Mouse (Mus musculus): ENCODE results near the gene Fam170b. TPM values are rescaled to one million over a fixed set of nuclear protein-coding genes. Genes with fewer than 3 reads are reported as not detected.

Gene Fam170b
- total and polyA plus RNA-seq, 3 experiments = not detected

GRCm38 (mm10) chr14:32784748-32785134 is 49.0 kb upstream of the Fam170b start (continued):
- TF ChIP-seq BHLHE40 (IDR thresholded peaks at IDR 0.05; ENCODE audit: borderline replicate concordance, low read depth, low read length) = no peak

DNA sequence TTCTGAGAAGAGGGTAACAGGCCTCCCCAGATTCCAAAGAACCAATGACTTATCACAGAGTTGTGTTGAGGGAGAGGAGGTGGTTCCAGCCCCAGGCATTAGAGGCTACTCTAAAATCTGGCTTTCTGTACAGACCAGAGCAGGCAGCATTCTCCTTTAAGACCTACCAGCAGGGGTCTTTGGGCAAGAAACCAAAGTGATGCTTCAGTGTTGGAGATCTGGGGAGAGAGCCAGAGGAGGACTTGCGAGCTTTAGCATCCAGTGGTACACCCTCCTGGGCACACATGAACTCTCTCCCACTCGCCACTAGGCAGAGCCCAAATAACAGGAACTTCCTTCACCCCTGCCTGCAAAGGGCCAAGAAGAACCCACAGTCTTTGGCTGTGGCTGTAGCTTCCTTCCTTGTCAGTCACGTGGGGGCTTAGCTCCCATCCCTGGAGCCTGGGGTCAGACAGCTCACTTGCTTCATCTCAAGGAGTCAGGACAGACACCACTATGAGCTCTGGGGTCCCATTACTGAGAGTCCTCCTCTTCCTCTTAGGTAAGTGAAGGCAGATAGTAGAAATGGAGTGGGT is 48.1 kb upstream of the Fam170b start, which contains the start of gene Tmem273:
Gene Tmem273 (plus strand): TSS at position 408 of the 575 bp plus-strand sequence.
- no peak within 1 kb of the TSS for H3K27ac ChIP-seq (ENCODE audit: control insufficient read depth, low read depth, low read length)
- H3K36me3 ChIP-seq (ENCODE audit: control insufficient read depth in 1 of 2, insufficient read depth in 2 of 2, low read length in 2 of 2) = no peaks in the 10 kb centered on the region
- no peaks in the 10 kb centered on the region for H3K79me2 ChIP-seq (ENCODE audit: control insufficient read depth, insufficient read depth, low read length, poor library complexity)
- H3K4me1 ChIP-seq (ENCODE audit: control insufficient read depth in 1 of 2, insufficient read depth in 2 of 2, low read length in 2 of 2) = no peaks in the 10 kb centered on the region
- H3K9ac ChIP-seq (ENCODE audit: control insufficient read depth, low read depth, low read length, poor library complexity, severe bottlenecking) = no peak within 1 kb of the TSS
- H3K27me3 ChIP-seq (ENCODE audit: control insufficient read depth in 1 of 2, insufficient read depth in 2 of 2, low read length in 2 of 2) = no peaks in the 10 kb centered on the region
- H3K9me3 ChIP-seq (replicated peaks; ENCODE audit: insufficient read depth, low read length) = no peaks in the 10 kb centered on the region
- no peak within 1 kb of the TSS for H3K4me3 ChIP-seq (ENCODE audit: control insufficient read depth in 1 of 2, insufficient read depth in 1 of 2, low read depth in 2 of 2, low read length in 2 of 2)
- TF ChIP-seq ZC3H11A (IDR thresholded peaks at IDR 0.05; ENCODE audit: low read depth, low read length) (no peak), RAD21 (IDR thresholded peaks at IDR 0.05; ENCODE audit: low read depth, low read length) (no peak), UBTF (IDR thresholded peaks at IDR 0.05; ENCODE audit: borderline replicate concordance, insufficient read depth, low read depth, low read length) (no peak), MYC (IDR thresholded peaks at IDR 0.05; ENCODE audit: low read depth, low read length) (no peak), MAZ (IDR thresholded peaks at IDR 0.05; ENCODE audit: low read depth, low read length) (no peak), NELFE (IDR thresholded peaks at IDR 0.05; ENCODE audit: low read depth, low read length) (no peak), RCOR1 (IDR thresholded peaks at IDR 0.05; ENCODE audit: low read depth, low read length) (no peak), TBP (IDR thresholded peaks at IDR 0.05; ENCODE audit: low read depth, low read length) (no peak), CHD1 (IDR thresholded peaks at IDR 0.05; ENCODE audit: low read depth, low read length) (no peak), TAL1 (IDR thresholded peaks at IDR 0.05; ENCODE audit: low read length) (no peak), GABPA (IDR thresholded peaks at IDR 0.05; ENCODE audit: low read depth, low read length) (no peak), MYB (IDR thresholded peaks at IDR 0.05; ENCODE audit: low read depth, low read length) (no peak), E2F4 (IDR thresholded peaks at IDR 0.05; ENCODE audit: borderline replicate concordance, low read depth, low read length) (no peak), JUND (IDR thresholded peaks at IDR 0.05; ENCODE audit: low read depth, low read length) (no peak), MEF2A (IDR thresholded peaks at IDR 0.05; ENCODE audit: extremely low read depth, insufficient replicate concordance, low read depth, low read length, poor library complexity, severe bottlenecking) (no peak), TCF12 (IDR thresholded peaks at IDR 0.05; ENCODE audit: low read depth, low read length) (no peak), POLR2AphosphoS2 (IDR thresholded peaks at IDR 0.05; ENCODE audit: low read length) (no peak), CHD2 (IDR thresholded peaks at IDR 0.05; ENCODE audit: low read length) (no peak), POLR2A (IDR thresholded peaks at IDR 0.05; ENCODE audit: control insufficient read depth in 1 of 2, insufficient read depth in 1 of 2, low read depth in 1 of 2, low read length in 2 of 2, poor library complexity in 1 of 2) (no peak), MAX (IDR thresholded peaks at IDR 0.05; ENCODE audit: low read length) (no peak)
- no peak for DNase-seq (ENCODE audit: low read depth, low spot score)

Measured in MEL (cell line).